Mouse (Mus musculus) Patski (cell line): Measurements from ENCODE around the gene Hnmt. TPM values are rescaled to one million over a fixed set of nuclear protein-coding genes. Genes with fewer than 3 reads are reported as not detected.
"Not testable (repeated sequence)": the region's sequence is repeated elsewhere in the genome, so short reads cannot be mapped to it uniquely, and the experiment has no call there.

Source experiments
- ATAC-seq: fragments of 100-300 bp; one replicate; pipeline ENCODE4 v1.8.0; 2021
- CTCF ChIA-PET: fragments of 350-600 bp; sonication (Branson Sonifier 250); formaldehyde crosslinking; loops from one replicate; lab custom pipeline; 2022; ENCODE audit warnings: inconsistent platforms; lab: Charles Lee
- POLR2A ChIA-PET: fragments of 350-600 bp; sonication (Branson Sonifier 250); formaldehyde crosslinking; loops from one replicate; lab custom pipeline; 2022; ENCODE audit warnings: antibody characterized with exemption, inconsistent platforms; lab: Charles Lee
- DNase-seq: peaks from one replicate; pipeline ENCODE4 v3.0.0-alpha.2; 2011; ENCODE audit warnings: low read depth, low spot score
- H3K27me3 ChIP-seq: fragments of 371-371 bp; one replicate; pipeline ENCODE4 v1.5.1; 2021
- CTCF ChIP-seq: fragments of 100-300 bp; IDR thresholded peaks from one replicate; pipeline ENCODE4 v1.5.1; 2021
- in situ Hi-C: fragments of 300-500 bp; cut with MboI; formaldehyde crosslinking; loops from 3 replicates; pipeline ENCODE4 v1.11.1; 2018; ENCODE audit warnings: low pct_unique_long_range_greater_than_20kb, mixed read lengths
- polyA plus RNA-seq: library from polyadenylated mRNA; unstranded; gene quantifications from one replicate; pipeline ENCODE4 v1.2.3, GENCODE M21; 2021

Hnmt gene
- polyA plus RNA-seq, 1 experiment from 2014 or later = 0.47 TPM

DNA sequence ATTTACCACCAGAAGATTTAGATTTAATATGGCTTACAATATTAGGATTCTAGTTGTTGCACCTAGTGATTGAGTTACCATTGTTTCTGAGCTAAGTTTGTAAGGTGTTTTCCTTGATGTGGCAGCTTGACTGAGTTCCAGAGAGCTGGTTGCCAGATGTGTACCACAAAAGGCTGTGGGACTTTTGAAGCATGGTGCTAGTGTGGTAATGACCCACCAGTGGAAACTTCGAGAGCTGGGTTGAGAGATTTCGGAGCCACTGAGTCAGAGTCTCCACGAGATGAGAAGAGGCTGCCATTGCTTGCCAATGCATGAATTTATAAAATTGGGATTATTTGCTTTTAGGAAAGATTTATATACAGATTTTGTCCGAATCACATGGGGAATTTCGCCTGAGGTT is 34.2 kb downstream of the Hnmt start:
- in situ Hi-C loops = no loop called here
- H3K27me3 ChIP-seq = no peaks in the 10 kb centered on the region
- no peak for TF ChIP-seq CTCF
- ChIA-PET POLR2A (no interaction called here), CTCF (no interaction called here)
- no peak for ATAC-seq
- DNase-seq = no peak

DNA sequence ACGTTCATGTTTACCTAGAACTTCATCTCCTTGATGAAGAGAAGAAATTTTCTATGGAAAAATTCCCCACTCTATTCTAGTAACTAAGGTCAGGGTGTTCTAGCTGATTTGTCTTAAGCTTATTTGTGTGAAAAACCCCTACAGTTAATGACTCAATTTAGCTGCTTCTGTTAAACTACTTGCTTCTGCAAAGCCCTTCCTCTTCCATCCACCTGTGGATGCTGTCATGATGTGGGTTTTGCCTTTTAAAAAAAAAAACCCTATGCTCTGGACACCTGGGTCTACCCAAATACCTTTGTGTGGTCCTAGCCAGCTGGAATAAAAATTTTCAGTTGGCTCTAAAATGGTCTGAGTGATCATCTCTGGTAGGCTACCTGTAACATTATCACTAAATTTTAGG is 49.9 kb downstream of the Hnmt start:
- CTCF ChIA-PET = no interaction called here
- ATAC-seq (no peak), DNase-seq (no peak)
- no peak for TF ChIP-seq CTCF
- POLR2A ChIA-PET = no interaction called here
- in situ Hi-C loops = no loop called here
- peaks cover 2% of the 10 kb centered on the region for H3K27me3 ChIP-seq

GRCm38 (mm10) chr2:23998836-23999235 is 50.4 kb downstream of the Hnmt start:
- no peak for TF ChIP-seq CTCF
- ChIA-PET POLR2A (no interaction called here), CTCF (no interaction called here)
- DNase-seq (no peak), ATAC-seq (no peak)
- in situ Hi-C loops = no loop called here
- H3K27me3 ChIP-seq = no peaks in the 10 kb centered on the region

DNA sequence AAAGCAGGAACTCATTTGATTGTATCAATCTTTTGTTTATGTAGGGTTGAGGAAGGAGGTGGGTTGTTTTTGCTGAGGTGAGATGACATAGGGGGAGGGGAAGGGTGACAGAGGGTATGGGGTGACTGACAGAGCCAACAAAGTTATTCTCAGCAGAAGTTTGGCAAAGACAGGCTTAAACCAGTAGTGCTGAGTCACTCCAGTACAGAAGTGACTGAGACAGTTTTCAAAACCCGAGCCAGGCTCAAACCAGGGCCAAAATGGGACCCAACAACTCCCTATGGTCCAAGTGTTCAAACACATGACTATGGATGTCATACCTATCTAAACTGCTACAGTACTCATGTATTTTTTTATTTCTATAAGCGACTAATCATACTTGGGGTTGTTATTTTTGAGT is 52.4 kb downstream of the Hnmt start:
- TF ChIP-seq CTCF = no peak
- CTCF ChIA-PET = no interaction called here
- POLR2A ChIA-PET = no interaction called here
- in situ Hi-C loops = no loop called here
- H3K27me3 ChIP-seq = no peaks in the 10 kb centered on the region
- ATAC-seq (no peak), DNase-seq (no peak)

DNA sequence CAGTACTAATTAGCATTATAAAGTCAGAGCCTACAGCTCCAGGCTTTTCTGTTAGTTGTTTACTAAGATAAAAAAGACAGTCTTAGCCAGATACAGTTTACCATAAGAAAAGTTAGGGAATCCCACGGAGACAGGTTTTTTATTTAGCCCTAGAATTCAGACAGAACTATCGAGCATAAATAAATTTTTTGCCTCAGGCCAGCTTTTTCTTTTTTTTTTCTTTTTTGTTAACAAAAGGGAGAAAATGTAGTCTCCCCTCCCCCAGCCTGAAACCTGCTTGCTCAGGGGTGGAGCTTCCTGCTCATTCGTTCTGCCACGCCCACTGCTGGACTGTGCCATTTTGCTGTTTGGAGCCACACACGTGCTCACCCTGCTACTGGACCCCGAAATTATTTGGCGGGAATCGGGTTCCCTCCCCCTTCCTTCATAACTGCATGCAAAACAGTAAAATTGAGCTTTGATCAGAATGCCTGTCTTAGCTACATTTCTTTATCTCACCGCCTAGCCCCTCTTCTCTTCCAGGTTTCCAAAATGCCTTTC is 59.1 kb downstream of the Hnmt start:
- in situ Hi-C loops, ATAC-seq: not testable (repeated sequence)

GRCm38 (mm10) chr2:23987283-23987682 is 61.9 kb downstream of the Hnmt start:
- no peak for ATAC-seq
- ChIA-PET CTCF (no interaction called here), POLR2A (no interaction called here)
- H3K27me3 ChIP-seq = peaks cover 3% of the 10 kb centered on the region
- no peak for TF ChIP-seq CTCF
- no peak for DNase-seq
- in situ Hi-C loops = no loop called here

More for the DNA sequence above, 59.1 kb downstream of the Hnmt start:
- CTCF ChIA-PET, H3K27me3 ChIP-seq, DNase-seq, POLR2A ChIA-PET: not testable (repeated sequence)

DNA sequence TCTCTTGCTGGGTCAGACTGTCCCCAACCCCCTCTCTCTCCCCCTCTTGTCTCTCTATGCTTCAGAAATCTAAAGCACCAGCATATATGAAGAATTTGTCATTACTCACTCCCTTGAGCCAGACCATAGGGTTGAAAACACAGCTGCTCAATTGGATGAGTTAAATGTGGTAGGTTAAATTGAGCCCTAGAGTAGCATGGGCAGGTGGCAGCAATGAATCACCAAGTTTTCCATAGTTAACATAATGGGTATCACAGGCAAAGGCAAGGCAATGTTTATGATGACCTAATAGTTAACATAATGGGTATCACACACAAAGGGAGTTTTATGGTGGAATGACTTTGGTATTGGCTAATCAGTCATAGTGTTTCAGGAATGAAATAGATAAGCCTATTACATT is 65.9 kb downstream of the Hnmt start:
- ATAC-seq = no peak

DNA sequence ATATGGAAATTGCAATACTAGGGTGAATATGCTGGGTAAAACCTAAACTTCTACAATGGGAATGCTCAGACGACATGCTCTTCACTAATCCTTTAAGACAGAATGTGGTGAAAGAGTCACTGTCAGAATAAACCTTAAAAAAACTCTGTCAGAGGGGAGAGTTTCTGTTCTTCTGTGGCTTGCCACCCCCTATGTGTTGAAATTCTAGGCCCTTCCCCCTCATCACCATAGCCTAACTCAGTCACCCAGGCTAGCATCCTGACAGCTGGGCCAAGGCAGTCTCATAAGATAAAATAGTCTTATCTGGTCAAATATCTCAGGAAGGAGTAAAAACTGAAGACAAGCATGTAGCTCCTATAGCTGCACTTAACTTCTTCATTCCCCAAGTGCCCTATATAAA is 66.3 kb downstream of the Hnmt start:
- ChIA-PET CTCF (no interaction called here), POLR2A (no interaction called here)
- DNase-seq (no peak), ATAC-seq (no peak)
- H3K27me3 ChIP-seq = no peaks in the 10 kb centered on the region
- no peak for TF ChIP-seq CTCF
- in situ Hi-C loops = no loop called here

More for the DNA sequence above, 65.9 kb downstream of the Hnmt start:
- H3K27me3 ChIP-seq = no peaks in the 10 kb centered on the region
- no peak for TF ChIP-seq CTCF
- ChIA-PET CTCF (no interaction called here), POLR2A (no interaction called here)
- no peak for DNase-seq
- in situ Hi-C loops = no loop called here

- CTCF ChIA-PET, POLR2A ChIA-PET, DNase-seq, in situ Hi-C loops, ATAC-seq: not testable (repeated sequence)
- peaks cover 12% of the 10 kb centered on the region for H3K27me3 ChIP-seq
These were observed 88.4 kb downstream of the Hnmt start for GRCm38 (mm10) chr2:23960659-23961274.

Other genes starting within 250 kb of the Hnmt start
- gene Tbpl2, start 47.2 kb upstream of the Hnmt start, polyA plus RNA-seq = 0.12 TPM
- not detected for gene Il1f8, start 103.8 kb upstream of the Hnmt start, polyA plus RNA-seq
- not detected for gene Il1f9, start 137.1 kb upstream of the Hnmt start, polyA plus RNA-seq
- not detected for gene Il1f6, start 166.0 kb upstream of the Hnmt start, polyA plus RNA-seq
- not detected for gene Il1f5, start 227.6 kb upstream of the Hnmt start, polyA plus RNA-seq
- gene Il1f10, start 241.8 kb upstream of the Hnmt start, polyA plus RNA-seq = not detected